Mouse (Mus musculus) ES-Bruce4 (cell line): ENCODE results near the gene Pdcd1lg2.

Source experiments
- CTCF ChIP-seq: IDR thresholded peaks from one replicate; pipeline ENCODE4 v1.8.1; 2011; ENCODE audit warnings: low read depth, low read length
- EP300 ChIP-seq: IDR thresholded peaks from 2 replicates; pipeline ENCODE4 v1.6.1; 2011; ENCODE audit warnings: low read depth, low read length; ENCODE audit not compliant: insufficient read depth
- POLR2A ChIP-seq: IDR thresholded peaks from one replicate; pipeline ENCODE4 v1.8.1; 2011; ENCODE audit warnings: low read length; ENCODE audit not compliant: insufficient read depth

GRCm38 (mm10) chr19:29374947-29375346 lies 35.8 kb upstream of the Pdcd1lg2 start:
- TF ChIP-seq CTCF (no peak), EP300 (no peak), POLR2A (no peak)
